Mouse (Mus musculus) lung, embryonic 15.5 days (tissue): ENCODE measurements around the gene Elavl3. TPM values are rescaled to one million over a fixed set of nuclear protein-coding genes. Genes with fewer than 3 reads are reported as not detected.
A peak's percentile ranks its signal among the peaks of the same experiment; 100 is the strongest.

Experiments
- ATAC-seq: fragments of 200-750 bp; cut with Nextera tagmentation; 2 replicates; pipeline ENCODE4 v1.8.0; 2017; ENCODE audit warnings: moderate number of reproducible peaks, borderline replicate concordance; ENCODE audit not compliant: low FRiP score, low TSS enrichment; ENCODE audit errors: extremely low read depth
- H3K27ac ChIP-seq: fragments of 300-500 bp; sonication (generic); 2 replicates; pipeline ENCODE4 v1.5.1; 2015; ENCODE audit warnings: moderate library complexity, mild to moderate bottlenecking, inconsistent platforms
- H3K27me3 ChIP-seq: fragments of 300-500 bp; sonication (generic); 2 replicates; pipeline ENCODE4 v1.6.1; 2015; ENCODE audit warnings: inconsistent platforms
- H3K36me3 ChIP-seq: fragments of 300-500 bp; sonication (generic); 2 replicates; pipeline ENCODE4 v1.6.1; 2015; ENCODE audit warnings: inconsistent platforms
- H3K4me1 ChIP-seq: fragments of 300-500 bp; sonication (generic); 2 replicates; pipeline ENCODE4 v1.6.1; 2015; ENCODE audit warnings: inconsistent platforms
- H3K4me2 ChIP-seq: fragments of 300-500 bp; sonication (generic); 2 replicates; pipeline ENCODE4 v1.6.1; 2015; ENCODE audit warnings: inconsistent platforms, mild to moderate bottlenecking, moderate library complexity
- H3K4me3 ChIP-seq: fragments of 300-500 bp; sonication (generic); 2 replicates; pipeline ENCODE4 v1.5.1; 2015; ENCODE audit warnings: mild to moderate bottlenecking, inconsistent platforms
- H3K9ac ChIP-seq: fragments of 300-500 bp; sonication (generic); 2 replicates; pipeline ENCODE4 v1.6.1; 2015; ENCODE audit warnings: inconsistent platforms
- H3K9me3 ChIP-seq: fragments of 300-500 bp; sonication (generic); 2 replicates; pipeline ENCODE4 v1.6.1; 2016; ENCODE audit warnings: inconsistent platforms
- WGBS: fragments of 180-500 bp; shearing (Covaris S2); methylation state at CpG from one replicate; pipeline ENCODE4 v1.1.7; 2015; 5-methylcytosine and 5-hydroxymethylcytosine counted together
- polyA plus RNA-seq: library from polyadenylated mRNA; unstranded; fragments of >200 nt; fragmentation: Nextera tagmentation; extraction: Ambion mirVana; gene quantifications from 2 replicates; pipeline ENCODE4 v1.2.1, GENCODE M21; 2015

The Elavl3 gene
- polyA plus RNA-seq, 1 experiment from 2014 or later: 0.51 TPM

GRCm38 (mm10) chr9:22001633-22002032 lies 50.2 kb downstream of the Elavl3 start:
- WGBS: 80% methylated on average over 4 of the region's 4 CpGs
- Histone ChIP-seq H3K4me1 (peaks cover 31% of the 10 kb centered on the region), H3K9me3 (no peaks in the 10 kb centered on the region), H3K27ac (no peak overlapping the region), H3K4me2 (peak overlapping the region; percentile 50; the same call in 1 of the 2 replicates), H3K9ac (no peak overlapping the region), H3K4me3 (no peak overlapping the region), H3K27me3 (no peaks in the 10 kb centered on the region), H3K36me3 (peaks cover 27% of the 10 kb centered on the region)
- no peak for ATAC-seq

DNA sequence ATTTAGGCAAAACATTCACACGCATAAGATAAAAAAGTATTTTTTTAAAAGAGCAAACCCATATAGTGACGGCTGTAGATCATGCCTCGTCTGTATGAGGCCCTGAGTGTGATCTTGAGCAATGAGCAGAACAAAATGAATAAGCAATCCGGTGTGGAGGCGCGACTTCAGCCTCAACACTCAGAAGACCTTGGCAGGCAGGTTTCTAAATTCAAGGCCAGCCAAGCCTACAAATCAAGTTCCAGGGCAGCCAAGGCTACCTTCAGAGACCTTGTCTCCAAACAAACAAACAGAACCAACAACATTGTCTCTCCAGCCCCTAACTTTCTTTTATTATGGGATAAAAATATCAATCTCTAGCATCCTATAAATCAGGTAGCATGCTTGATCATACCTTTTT lies 51.5 kb downstream of the Elavl3 start:
- H3K9ac ChIP-seq: no peak overlapping the region
- H3K4me2 ChIP-seq: no peak overlapping the region
- H3K36me3 ChIP-seq: peaks cover 14% of the 10 kb centered on the region
- peaks cover 25% of the 10 kb centered on the region for H3K4me1 ChIP-seq
- no peak overlapping the region for H3K27ac ChIP-seq
- H3K9me3 ChIP-seq: no peaks in the 10 kb centered on the region
- no peak overlapping the region for H3K4me3 ChIP-seq
- ATAC-seq: no peak
- H3K27me3 ChIP-seq: no peaks in the 10 kb centered on the region
- WGBS: 86% methylated on average over 6 of the region's 6 CpGs

GRCm38 (mm10) chr9:21996178-21996867 lies 55.5 kb downstream of the Elavl3 start:
- Histone ChIP-seq H3K36me3 (no peaks in the 10 kb centered on the region), H3K4me3 (no peak overlapping the region), H3K27ac (no peak overlapping the region), H3K4me1 (no peaks in the 10 kb centered on the region), H3K9ac (no peak overlapping the region), H3K4me2 (no peak overlapping the region), H3K9me3 (no peaks in the 10 kb centered on the region), H3K27me3 (peaks cover 12% of the 10 kb centered on the region)
- no peak for ATAC-seq
- 75% methylated on average over 3 of the region's 3 CpGs for WGBS

DNA sequence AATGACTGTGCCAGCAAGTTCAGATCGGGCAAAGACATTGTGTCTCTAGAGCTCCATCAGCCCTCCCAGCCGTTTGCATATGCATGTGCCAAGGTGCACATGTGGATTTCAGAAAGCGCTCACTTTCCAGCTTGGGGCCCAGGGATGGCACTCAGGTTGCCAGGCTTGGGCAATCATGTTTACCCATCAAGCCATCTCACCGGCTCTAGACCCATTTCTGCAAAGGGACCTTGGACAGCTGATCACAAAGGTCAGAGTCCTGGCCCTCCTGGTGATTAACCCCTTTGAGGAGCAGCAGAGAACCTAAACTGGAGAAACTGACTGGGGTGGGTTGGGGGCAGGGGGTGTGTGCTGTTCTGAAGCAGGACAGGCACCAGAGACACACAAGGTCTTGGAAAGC lies 59.6 kb downstream of the Elavl3 start:
- no peak overlapping the region for H3K4me2 ChIP-seq
- no peak for ATAC-seq

GRCm38 (mm10) chr9:21989230-21990110 lies 62.4 kb downstream of the Elavl3 start, which contains the start of gene Rgl3:
Gene Rgl3 (minus strand): TSS chr9:21989446.
- Histone ChIP-seq H3K27ac (no peak within 1 kb of the TSS), H3K4me1 (peaks cover 22% of the 10 kb centered on the region), H3K9me3 (no peaks in the 10 kb centered on the region), H3K27me3 (peaks cover 70% of the 10 kb centered on the region), H3K4me3 (peak within 1 kb of the TSS; percentile 51), H3K4me2 (peak within 1 kb of the TSS; percentile 92), H3K36me3 (no peaks in the 10 kb centered on the region), H3K9ac (peak within 1 kb of the TSS; percentile 50)
- WGBS: under 1% methylated on average over 42 of the region's 42 CpGs
- peak; percentile 53; the same call in 1 of the 2 replicates for ATAC-seq

More for the DNA sequence above, 59.6 kb downstream of the Elavl3 start:
- Histone ChIP-seq H3K36me3 (no peaks in the 10 kb centered on the region), H3K27me3 (peaks cover 53% of the 10 kb centered on the region), H3K4me3 (no peak overlapping the region), H3K9ac (no peak overlapping the region), H3K9me3 (no peaks in the 10 kb centered on the region), H3K27ac (no peak overlapping the region), H3K4me1 (peaks cover 22% of the 10 kb centered on the region)
- 63% methylated on average over 4 of the region's 4 CpGs for WGBS

DNA sequence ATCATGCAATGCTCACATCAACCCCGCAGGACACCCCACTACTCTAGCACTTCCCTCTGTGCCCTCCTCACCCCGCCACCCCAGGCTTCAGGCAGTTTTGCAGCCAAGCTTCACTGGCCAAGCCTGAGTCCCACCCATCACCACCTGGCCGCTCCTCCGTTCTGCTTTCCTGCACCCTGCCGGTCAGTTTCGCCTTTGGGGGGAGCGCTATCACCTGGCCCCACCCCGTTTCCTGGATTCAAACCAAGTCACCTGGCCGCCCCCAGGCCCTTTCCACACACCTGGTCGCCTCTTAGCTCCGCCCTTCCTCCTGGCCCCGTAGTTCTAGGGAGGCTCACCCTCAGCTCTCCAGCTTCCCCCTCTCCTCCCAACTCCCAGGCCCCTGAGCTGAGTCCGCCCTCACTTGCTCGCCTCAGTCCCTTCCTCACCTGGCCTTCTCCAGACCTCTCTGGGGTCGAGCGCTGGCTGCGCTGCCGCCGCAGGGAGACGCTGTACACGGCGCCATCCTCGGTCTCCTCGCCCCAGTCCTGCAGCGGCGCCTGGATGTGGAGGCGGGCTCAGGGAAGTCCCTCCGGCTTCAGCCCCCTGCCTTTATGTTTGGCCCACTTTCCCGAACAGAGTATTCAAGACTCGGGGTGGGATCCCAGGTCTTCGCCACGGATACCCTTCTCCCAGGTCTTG lies 63.3 kb downstream of the Elavl3 start:
- H3K4me2 ChIP-seq: peak overlapping the region; percentile 92
- H3K36me3 ChIP-seq: no peaks in the 10 kb centered on the region
- no peaks in the 10 kb centered on the region for H3K9me3 ChIP-seq
- H3K4me3 ChIP-seq: peak overlapping the region; percentile 51
- WGBS: under 1% methylated on average over 32 of the region's 32 CpGs
- H3K27ac ChIP-seq: no peak overlapping the region
- H3K9ac ChIP-seq: peak overlapping the region; percentile 50
- H3K27me3 ChIP-seq: peaks cover 70% of the 10 kb centered on the region
- peak; percentile 48 for ATAC-seq
- H3K4me1 ChIP-seq: peaks cover 22% of the 10 kb centered on the region

DNA sequence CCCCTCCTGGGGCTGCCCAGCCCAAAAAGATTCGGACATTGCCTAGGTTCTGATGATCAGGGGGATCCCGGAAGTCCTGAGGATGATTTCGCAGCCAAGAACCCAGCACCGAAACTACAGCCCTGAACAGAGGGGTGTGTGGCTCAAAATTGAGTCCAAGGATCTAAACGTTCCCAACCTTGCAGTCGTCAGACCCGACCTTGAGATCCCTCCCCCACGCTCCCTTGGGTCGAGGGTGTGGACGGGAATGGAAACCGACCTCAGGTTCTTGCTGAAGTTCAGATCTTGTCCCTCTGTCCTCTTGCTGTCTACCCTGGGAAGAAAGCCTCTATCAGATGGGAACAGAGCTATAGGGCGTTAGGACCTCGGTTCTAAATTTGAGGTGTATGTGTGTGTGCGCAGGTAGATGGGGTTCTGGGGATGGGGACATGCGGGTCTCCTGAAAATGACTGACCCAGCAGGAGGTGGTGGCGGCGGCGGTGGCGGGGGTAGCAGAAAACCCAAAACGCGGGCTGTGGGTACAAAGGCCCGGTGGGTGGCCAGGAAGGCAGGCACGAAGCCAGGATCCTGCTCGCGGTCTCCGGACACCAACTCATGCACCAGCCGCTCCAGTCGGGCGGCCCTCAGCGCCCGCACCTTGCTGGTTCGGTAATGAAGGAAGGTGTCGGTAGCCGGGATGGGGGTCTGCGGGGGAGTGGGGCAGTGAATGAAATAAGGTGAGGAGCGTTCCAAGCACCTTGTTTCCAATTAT lies 64.1 kb downstream of the Elavl3 start:
- no peak for ATAC-seq
- 8% methylated on average over 36 of the region's 36 CpGs for WGBS
- peaks cover 70% of the 10 kb centered on the region for H3K27me3 ChIP-seq
- H3K36me3 ChIP-seq: no peaks in the 10 kb centered on the region
- H3K4me1 ChIP-seq: peaks cover 22% of the 10 kb centered on the region
- no peak overlapping the region for H3K27ac ChIP-seq
- H3K4me3 ChIP-seq: peak overlapping the region; percentile 51
- H3K4me2 ChIP-seq: peak overlapping the region; percentile 92
- H3K9me3 ChIP-seq: no peaks in the 10 kb centered on the region
- H3K9ac ChIP-seq: no peak overlapping the region

- Histone ChIP-seq H3K9me3 (no peaks in the 10 kb centered on the region), H3K4me1 (peaks cover 13% of the 10 kb centered on the region), H3K27ac (no peak overlapping the region), H3K9ac (no peak overlapping the region), H3K27me3 (peaks cover 39% of the 10 kb centered on the region), H3K4me3 (no peak overlapping the region), H3K4me2 (no peak overlapping the region), H3K36me3 (no peaks in the 10 kb centered on the region)
- WGBS: 31% methylated on average over 3 of the region's 3 CpGs
- no peak for ATAC-seq
These were observed 67.9 kb downstream of the Elavl3 start for GRCm38 (mm10) chr9:21983911-21984310.

DNA sequence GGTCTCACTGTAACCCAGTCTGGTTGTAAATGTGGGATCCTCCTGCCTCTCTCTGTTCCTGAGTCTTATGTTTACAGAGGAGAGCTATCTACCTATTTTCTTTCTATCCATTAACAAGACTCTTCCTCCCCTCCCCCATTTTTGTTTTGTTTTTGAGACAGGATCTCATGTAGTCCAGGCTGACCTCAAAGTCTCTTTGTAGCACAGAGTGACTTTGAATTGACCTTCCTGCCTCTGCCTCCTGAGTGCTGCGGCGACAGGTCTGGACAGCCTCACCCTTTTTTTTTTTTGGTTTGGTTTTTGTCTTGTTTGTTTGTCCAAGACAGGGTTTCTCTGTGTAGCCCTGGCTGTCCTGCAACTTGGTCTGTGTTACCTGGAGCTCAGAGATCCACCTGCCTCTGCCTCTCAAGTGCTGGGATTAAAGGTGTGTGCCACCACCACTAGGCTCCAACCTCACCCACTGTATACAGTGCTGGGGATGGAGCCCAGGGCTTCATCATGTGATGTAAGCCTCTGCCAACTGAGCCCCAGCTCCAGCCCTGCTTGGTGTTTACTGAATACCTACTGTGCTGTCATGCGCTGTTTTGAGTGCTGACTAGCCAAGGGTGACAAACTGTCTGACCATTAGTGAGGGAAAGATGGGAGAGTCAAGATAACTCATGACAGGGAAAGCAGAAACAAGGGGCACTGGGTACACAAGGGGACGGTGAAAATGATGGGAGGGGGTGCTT lies 73.3 kb downstream of the Elavl3 start:
- Histone ChIP-seq H3K4me1 (no peaks in the 10 kb centered on the region), H3K27ac (no peak overlapping the region), H3K27me3 (peaks cover 5% of the 10 kb centered on the region; the same call in 1 of the 2 replicates), H3K4me3 (no peak overlapping the region), H3K4me2 (no peak overlapping the region), H3K9ac (no peak overlapping the region), H3K36me3 (no peaks in the 10 kb centered on the region), H3K9me3 (no peaks in the 10 kb centered on the region)
- 82% methylated on average over 4 of the region's 4 CpGs for WGBS
- no peak for ATAC-seq

- Histone ChIP-seq H3K4me2 (no peak overlapping the region), H3K4me3 (no peak overlapping the region), H3K27me3 (peaks cover 5% of the 10 kb centered on the region; the same call in 1 of the 2 replicates), H3K27ac (no peak overlapping the region), H3K36me3 (no peaks in the 10 kb centered on the region), H3K9me3 (no peaks in the 10 kb centered on the region), H3K4me1 (no peaks in the 10 kb centered on the region), H3K9ac (no peak overlapping the region)
- 22% methylated on average over 2 of the region's 2 CpGs for WGBS
- no peak for ATAC-seq
These were observed 73.9 kb downstream of the Elavl3 start for GRCm38 (mm10) chr9:21977972-21978371.
